Mouse (Mus musculus): ENCODE results near the gene Pnpla2. TPM values are rescaled to one million over a fixed set of nuclear protein-coding genes. Genes with fewer than 3 reads are reported as not detected.

Pnpla2 gene
- polyA plus RNA-seq, 1 experiment, result not detected

GRCm38 (mm10) chr7:141456739-141457138 lies 1.7 kb downstream of the Pnpla2 start:
- H3K4me1 ChIP-seq (ENCODE audit: control insufficient read depth, insufficient read depth, low read length), result peaks cover 22% of the 10 kb centered on the region
- H3K27ac ChIP-seq (ENCODE audit: insufficient read depth, low read depth, low read length), result no peak overlapping the region
- TF ChIP-seq CTCF (IDR thresholded peaks at IDR 0.05; ENCODE audit: insufficient read depth, low read depth, low read length) (no peak), POLR2A (IDR thresholded peaks at IDR 0.05; ENCODE audit: insufficient read depth, low read depth, low read length) (no peak)
- WGBS, result 79% methylated on average over 6 of the region's 6 CpGs
- no peak overlapping the region for H3K4me3 ChIP-seq (ENCODE audit: insufficient read depth, low read depth, low read length)

GRCm38 (mm10) chr7:141457236-141457635 lies 2.2 kb downstream of the Pnpla2 start:
- TF ChIP-seq POLR2A (IDR thresholded peaks at IDR 0.05; ENCODE audit: insufficient read depth, low read depth, low read length), result no peak
- TF ChIP-seq CTCF (IDR thresholded peaks at IDR 0.05; ENCODE audit: insufficient read depth, low read depth, low read length), result no peak
- WGBS, result 94% methylated on average over 14 of the region's 14 CpGs

GRCm38 (mm10) chr7:141457986-141458660 lies 3.1 kb downstream of the Pnpla2 start:
- H3K4me1 ChIP-seq (ENCODE audit: control insufficient read depth, insufficient read depth, low read length), result peaks cover 26% of the 10 kb centered on the region
- H3K27ac ChIP-seq (ENCODE audit: insufficient read depth, low read depth, low read length), result no peak overlapping the region
- 89% methylated on average over 15 of the region's 15 CpGs for WGBS

More at GRCm38 (mm10) chr7:141457236-141457635, 2.2 kb downstream of the Pnpla2 start:
- Histone ChIP-seq H3K4me1 (ENCODE audit: control insufficient read depth, insufficient read depth, low read length) (peaks cover 26% of the 10 kb centered on the region), H3K4me3 (ENCODE audit: insufficient read depth, low read depth, low read length) (no peak overlapping the region), H3K27ac (ENCODE audit: insufficient read depth, low read depth, low read length) (no peak overlapping the region)

GRCm38 (mm10) chr7:141458661-141459060 lies 3.7 kb downstream of the Pnpla2 start:
- WGBS, result 93% methylated on average over 11 of the region's 11 CpGs
- H3K27ac ChIP-seq (ENCODE audit: insufficient read depth, low read depth, low read length), result no peak overlapping the region

More at GRCm38 (mm10) chr7:141457986-141458660, 3.1 kb downstream of the Pnpla2 start:
- no peak overlapping the region for H3K4me3 ChIP-seq (ENCODE audit: insufficient read depth, low read depth, low read length)
- TF ChIP-seq CTCF (IDR thresholded peaks at IDR 0.05; ENCODE audit: insufficient read depth, low read depth, low read length) (peak; percentile 37; the same call in 1 of the 2 replicates), POLR2A (IDR thresholded peaks at IDR 0.05; ENCODE audit: insufficient read depth, low read depth, low read length) (no peak)

GRCm38 (mm10) chr7:141459301-141459711 lies 4.3 kb downstream of the Pnpla2 start:
- WGBS, result 90% methylated on average over 17 of the region's 17 CpGs
- TF ChIP-seq POLR2A (IDR thresholded peaks at IDR 0.05; ENCODE audit: insufficient read depth, low read depth, low read length) (no peak), CTCF (IDR thresholded peaks at IDR 0.05; ENCODE audit: insufficient read depth, low read depth, low read length) (no peak)
- Histone ChIP-seq H3K4me3 (ENCODE audit: insufficient read depth, low read depth, low read length) (no peak overlapping the region), H3K4me1 (ENCODE audit: control insufficient read depth, insufficient read depth, low read length) (peaks cover 25% of the 10 kb centered on the region), H3K27ac (ENCODE audit: insufficient read depth, low read depth, low read length) (no peak overlapping the region)

More at GRCm38 (mm10) chr7:141458661-141459060, 3.7 kb downstream of the Pnpla2 start:
- TF ChIP-seq POLR2A (IDR thresholded peaks at IDR 0.05; ENCODE audit: insufficient read depth, low read depth, low read length) (no peak), CTCF (IDR thresholded peaks at IDR 0.05; ENCODE audit: insufficient read depth, low read depth, low read length) (no peak)
- Histone ChIP-seq H3K4me3 (ENCODE audit: insufficient read depth, low read depth, low read length) (no peak overlapping the region), H3K4me1 (ENCODE audit: control insufficient read depth, insufficient read depth, low read length) (peaks cover 26% of the 10 kb centered on the region)

GRCm38 (mm10) chr7:141460001-141460390 lies 5.0 kb downstream of the Pnpla2 start:
- Histone ChIP-seq H3K4me3 (ENCODE audit: insufficient read depth, low read depth, low read length) (no peak overlapping the region), H3K27ac (ENCODE audit: insufficient read depth, low read depth, low read length) (no peak overlapping the region), H3K4me1 (ENCODE audit: control insufficient read depth, insufficient read depth, low read length) (peaks cover 20% of the 10 kb centered on the region)
- 80% methylated on average over 5 of the region's 5 CpGs for WGBS
- no peak for TF ChIP-seq POLR2A (IDR thresholded peaks at IDR 0.05; ENCODE audit: insufficient read depth, low read depth, low read length)
- no peak for TF ChIP-seq CTCF (IDR thresholded peaks at IDR 0.05; ENCODE audit: insufficient read depth, low read depth, low read length)

- WGBS, result 78% methylated on average over 15 of the region's 15 CpGs
- H3K4me1 ChIP-seq (ENCODE audit: control insufficient read depth, insufficient read depth, low read length), result peaks cover 17% of the 10 kb centered on the region
These were observed 5.6 kb downstream of the Pnpla2 start, which contains the start of gene Cracr2b for GRCm38 (mm10) chr7:141460391-141461113. Gene Cracr2b, plus strand, starts transcription at chr7:141461094.

GRCm38 (mm10) chr7:141461521-141462332 lies 6.7 kb downstream of the Pnpla2 start:
- H3K4me3 ChIP-seq (ENCODE audit: insufficient read depth, low read depth, low read length), result peak overlapping the region; percentile 33
- H3K4me1 ChIP-seq (ENCODE audit: control insufficient read depth, insufficient read depth, low read length), result peaks cover 9% of the 10 kb centered on the region
- H3K27ac ChIP-seq (ENCODE audit: insufficient read depth, low read depth, low read length), result no peak overlapping the region
- 5% methylated on average over 59 of the region's 59 CpGs for WGBS
- no peak for TF ChIP-seq POLR2A (IDR thresholded peaks at IDR 0.05; ENCODE audit: insufficient read depth, low read depth, low read length)
- no peak for TF ChIP-seq CTCF (IDR thresholded peaks at IDR 0.05; ENCODE audit: insufficient read depth, low read depth, low read length)

More at GRCm38 (mm10) chr7:141460391-141461113, 5.6 kb downstream of the Pnpla2 start, which contains the start of gene Cracr2b:
- Histone ChIP-seq H3K4me3 (ENCODE audit: insufficient read depth, low read depth, low read length) (peak within 1 kb of the TSS; percentile 33), H3K27ac (ENCODE audit: insufficient read depth, low read depth, low read length) (no peak within 1 kb of the TSS)
- TF ChIP-seq POLR2A (IDR thresholded peaks at IDR 0.05; ENCODE audit: insufficient read depth, low read depth, low read length) (no peak), CTCF (IDR thresholded peaks at IDR 0.05; ENCODE audit: insufficient read depth, low read depth, low read length) (no peak)
